Mouse (Mus musculus) E14TG2a.4 (cell line): Measurements from ENCODE around the gene 1810009J06Rik.

Source experiments
- CTCF ChIP-seq: conservative IDR thresholded peaks from 2 replicates; pipeline ENCODE4 v1.5.1; 2014; ENCODE audit warnings: low read length
- NANOG ChIP-seq: IDR thresholded peaks from 2 replicates; pipeline ENCODE4 v1.6.1; 2014; ENCODE audit warnings: borderline replicate concordance, low read length, mixed read lengths
- POU5F1 ChIP-seq: IDR thresholded peaks from 2 replicates; pipeline ENCODE4 v1.6.1; 2014; ENCODE audit warnings: low read length, borderline replicate concordance

- TF ChIP-seq CTCF (no peak), NANOG (no peak), POU5F1 (no peak)
Observed at GRCm38 (mm10) chr6:40919954-40920353, 44.6 kb upstream of the 1810009J06Rik start.
